Mouse (Mus musculus): ENCODE measurements around the gene Ofd1. TPM values are rescaled to one million over a fixed set of nuclear protein-coding genes. Genes with fewer than 3 reads are reported as not detected.

The Ofd1 gene
- polyA plus RNA-seq, 1 experiment from 2014 or later: 7.2 TPM

DNA sequence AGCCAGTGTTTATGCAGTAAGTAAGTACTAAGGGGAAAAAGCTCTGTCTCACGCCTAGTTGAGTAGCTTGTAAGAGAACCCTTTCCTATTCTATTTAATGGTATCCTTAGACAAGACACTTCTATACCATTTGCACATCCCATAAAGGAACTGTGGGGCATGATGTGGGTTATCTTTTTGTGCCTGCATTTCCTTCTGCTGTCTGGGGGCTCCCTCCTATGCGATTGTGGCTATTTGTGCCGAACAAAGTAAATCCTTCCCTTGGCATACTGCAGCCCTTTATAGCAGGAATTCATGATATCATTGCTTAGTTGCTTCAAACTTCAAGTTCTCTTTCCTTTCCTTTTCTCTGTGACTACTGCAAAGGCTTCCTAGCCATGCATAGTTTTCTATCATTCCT lies 4.0 kb upstream of the Ofd1 start:
- 80% methylated on average over 3 of the region's 3 CpGs for WGBS
- H3K9me3 ChIP-seq (replicated peaks; ENCODE audit: control insufficient read depth, low read length): no peaks in the 10 kb centered on the region
- H3K36me3 ChIP-seq (ENCODE audit: control insufficient read depth, insufficient read depth, low read length): no peaks in the 10 kb centered on the region
- H3K4me2 ChIP-seq (ENCODE audit: low read length): no peak overlapping the region
- ATAC-seq: no peak
- no peak overlapping the region for H3K27ac ChIP-seq (ENCODE audit: low read depth, low read length)
- no peaks in the 10 kb centered on the region for H3K27me3 ChIP-seq (replicated peaks; ENCODE audit: control insufficient read depth, insufficient read depth, low read length)
- H3K9ac ChIP-seq (ENCODE audit: low read length): no peak overlapping the region
- DNase-seq (ENCODE audit: low spot score): no peak
- no peak overlapping the region for H3K4me3 ChIP-seq (ENCODE audit: low read depth, low read length)
- no peaks in the 10 kb centered on the region for H3K4me1 ChIP-seq (ENCODE audit: control insufficient read depth, insufficient read depth, low read length)

DNA sequence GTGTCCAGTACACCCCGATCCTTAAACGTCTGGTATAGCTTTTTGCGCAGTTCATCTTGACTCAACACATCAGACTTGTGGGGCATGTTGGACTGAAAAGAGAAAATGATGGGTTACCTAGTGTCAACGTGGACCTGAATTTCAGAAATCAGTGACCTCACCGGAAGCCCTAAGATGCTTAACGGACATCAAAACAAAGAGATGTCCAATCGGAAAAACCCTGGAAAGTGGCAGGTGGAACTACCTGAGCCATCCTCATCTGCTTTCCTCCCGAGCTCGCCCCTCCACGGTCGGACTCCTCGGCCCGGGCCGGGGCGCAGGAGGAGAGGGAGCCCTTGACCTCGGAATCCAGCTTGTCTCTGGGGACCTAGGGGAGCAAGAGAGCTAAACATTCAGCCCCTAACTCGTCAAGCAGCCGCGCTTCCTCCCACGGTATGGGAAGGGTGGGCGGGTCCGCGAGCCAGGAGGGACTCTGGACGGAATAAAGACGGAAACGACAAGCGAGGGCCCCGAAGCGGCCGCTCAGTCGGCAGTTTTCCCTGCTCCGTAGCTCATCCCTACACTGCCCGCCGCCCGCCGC lies 378 bp downstream of the Ofd1 start, which contains the start of gene Trappc2:
Trappc2 (plus strand) TSS at position 539 of the 580 bp plus-strand sequence.
- Histone ChIP-seq H3K4me3 (ENCODE audit: low read depth, low read length) (peak within 1 kb of the TSS; percentile 52), H3K27ac (ENCODE audit: low read depth, low read length) (peak within 1 kb of the TSS; percentile 63), H3K4me2 (ENCODE audit: low read length) (peak within 1 kb of the TSS; percentile 60), H3K36me3 (ENCODE audit: control insufficient read depth, insufficient read depth, low read length) (no peaks in the 10 kb centered on the region), H3K9ac (ENCODE audit: low read length) (peak within 1 kb of the TSS; percentile 77), H3K9me3 (replicated peaks; ENCODE audit: control insufficient read depth, low read length) (no peaks in the 10 kb centered on the region), H3K27me3 (replicated peaks; ENCODE audit: control insufficient read depth, insufficient read depth, low read length) (no peaks in the 10 kb centered on the region), H3K4me1 (ENCODE audit: control insufficient read depth, insufficient read depth, low read length) (no peaks in the 10 kb centered on the region)
- ATAC-seq: peak; percentile 85
- peak; percentile 1 for DNase-seq (ENCODE audit: low spot score)
- WGBS: 33% methylated on average over 36 of the region's 36 CpGs

DNA sequence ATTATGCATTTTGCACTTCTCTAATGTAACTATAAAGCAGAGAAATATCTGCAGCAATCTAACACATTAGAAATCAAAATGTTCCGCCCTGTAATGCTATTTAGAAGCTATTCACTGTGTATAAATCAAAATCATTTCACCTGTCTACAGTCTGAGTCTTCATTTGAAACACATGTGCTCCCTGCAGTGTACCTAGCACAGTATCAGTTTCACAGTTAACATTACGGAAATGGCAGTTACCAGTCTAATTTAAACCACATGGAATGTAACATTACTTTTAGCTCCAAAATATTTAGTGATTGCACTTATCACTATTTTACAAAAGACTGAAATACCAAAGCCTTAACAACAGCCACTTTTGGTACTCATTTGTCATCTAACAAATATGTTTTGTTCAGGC lies 5.7 kb downstream of the Ofd1 start:
- Histone ChIP-seq H3K9ac (ENCODE audit: low read length) (no peak overlapping the region), H3K4me3 (ENCODE audit: low read depth, low read length) (no peak overlapping the region), H3K9me3 (replicated peaks; ENCODE audit: control insufficient read depth, low read length) (no peaks in the 10 kb centered on the region), H3K4me1 (ENCODE audit: control insufficient read depth, insufficient read depth, low read length) (no peaks in the 10 kb centered on the region), H3K36me3 (ENCODE audit: control insufficient read depth, insufficient read depth, low read length) (no peaks in the 10 kb centered on the region), H3K27ac (ENCODE audit: low read depth, low read length) (no peak overlapping the region), H3K27me3 (replicated peaks; ENCODE audit: control insufficient read depth, insufficient read depth, low read length) (no peaks in the 10 kb centered on the region), H3K4me2 (ENCODE audit: low read length) (no peak overlapping the region)
- 82% methylated on average over 2 of the region's 2 CpGs for WGBS
- no peak for ATAC-seq
- DNase-seq (ENCODE audit: low spot score): no peak

DNA sequence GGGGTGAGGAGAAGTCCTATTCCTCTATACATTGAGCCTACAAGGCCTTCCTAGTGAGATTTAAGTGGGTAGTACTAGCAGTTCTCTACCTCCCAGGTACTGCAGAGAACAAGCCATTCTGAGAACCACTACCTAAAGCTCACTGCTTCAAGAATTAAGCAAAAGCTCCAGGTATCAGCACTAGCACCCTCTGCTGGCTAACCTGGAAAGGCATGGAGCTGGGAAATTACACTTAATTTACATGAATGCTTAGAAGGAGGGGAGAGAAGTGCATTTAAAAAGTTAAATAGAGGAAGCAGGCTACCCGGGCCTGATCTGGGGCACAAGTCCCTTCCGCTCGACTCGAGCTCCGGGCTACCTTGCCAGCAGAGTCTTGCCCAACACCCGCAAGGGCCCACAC lies 24.3 kb downstream of the Ofd1 start:
- Histone ChIP-seq H3K9me3 (replicated peaks; ENCODE audit: control insufficient read depth, low read length) (no peaks in the 10 kb centered on the region), H3K4me3 (ENCODE audit: low read depth, low read length) (no peak overlapping the region), H3K27ac (ENCODE audit: low read depth, low read length) (no peak overlapping the region), H3K4me2 (ENCODE audit: low read length) (no peak overlapping the region), H3K4me1 (ENCODE audit: control insufficient read depth, insufficient read depth, low read length) (no peaks in the 10 kb centered on the region), H3K27me3 (replicated peaks; ENCODE audit: control insufficient read depth, insufficient read depth, low read length) (no peaks in the 10 kb centered on the region), H3K9ac (ENCODE audit: low read length) (no peak overlapping the region), H3K36me3 (ENCODE audit: control insufficient read depth, insufficient read depth, low read length) (no peaks in the 10 kb centered on the region)
- DNase-seq (ENCODE audit: low spot score) (peak; percentile 59), ATAC-seq (no peak)
- WGBS: 75% methylated on average over 5 of the region's 6 CpGs

DNA sequence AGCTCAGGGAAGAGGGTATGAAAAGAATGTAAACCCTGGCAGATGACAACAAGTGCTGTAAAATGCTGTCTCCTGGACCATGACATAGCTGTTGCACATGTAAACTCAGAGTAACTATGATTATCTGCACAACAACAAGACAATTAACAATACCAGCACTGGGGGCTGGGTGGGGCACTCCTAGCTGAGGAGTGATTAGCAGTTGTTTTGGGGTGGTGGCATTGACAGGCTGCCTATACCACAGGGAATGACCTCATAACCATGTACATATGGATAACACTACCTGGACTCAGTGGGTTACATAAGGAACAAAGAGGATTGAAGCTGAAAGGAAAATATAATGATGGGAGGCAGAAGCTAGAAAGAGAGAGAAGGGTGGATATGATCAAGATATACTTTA lies 32.6 kb downstream of the Ofd1 start:
- Histone ChIP-seq H3K4me1 (ENCODE audit: control insufficient read depth, insufficient read depth, low read length) (no peaks in the 10 kb centered on the region), H3K9me3 (replicated peaks; ENCODE audit: control insufficient read depth, low read length) (no peaks in the 10 kb centered on the region), H3K27ac (ENCODE audit: low read depth, low read length) (no peak overlapping the region), H3K27me3 (replicated peaks; ENCODE audit: control insufficient read depth, insufficient read depth, low read length) (no peaks in the 10 kb centered on the region), H3K4me2 (ENCODE audit: low read length) (no peak overlapping the region), H3K36me3 (ENCODE audit: control insufficient read depth, insufficient read depth, low read length) (peaks cover 15% of the 10 kb centered on the region; the same call in 1 of the 2 replicates), H3K9ac (ENCODE audit: low read length) (no peak overlapping the region), H3K4me3 (ENCODE audit: low read depth, low read length) (no peak overlapping the region)
- no peak for DNase-seq (ENCODE audit: low spot score)
- no peak for ATAC-seq

DNA sequence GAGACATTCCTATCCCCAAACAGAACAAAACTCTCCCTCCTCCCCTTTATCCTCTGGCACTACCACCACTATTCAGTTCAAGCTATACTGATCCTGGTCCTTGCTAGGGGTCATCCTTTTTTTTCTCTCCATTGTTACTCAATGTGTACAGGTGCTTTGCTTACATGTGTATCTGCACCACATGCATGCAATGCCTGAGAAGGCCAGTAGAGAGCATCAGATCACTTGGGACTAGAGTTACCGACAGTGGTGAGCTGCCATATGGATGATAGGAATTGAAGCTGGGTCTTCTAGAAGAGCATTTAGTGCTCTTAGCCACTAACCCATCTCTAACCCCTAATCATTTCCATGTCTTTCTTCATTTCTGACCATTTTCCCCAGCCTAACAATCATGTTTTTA lies 46.8 kb downstream of the Ofd1 start:
- ATAC-seq: no peak
- Histone ChIP-seq H3K4me2 (ENCODE audit: low read length) (no peak overlapping the region), H3K36me3 (ENCODE audit: control insufficient read depth, insufficient read depth, low read length) (0 out of 2 replicates have a peak, but pooled peaks cover 4% of the 10 kb centered on the region), H3K9ac (ENCODE audit: low read length) (no peak overlapping the region), H3K27me3 (replicated peaks; ENCODE audit: control insufficient read depth, insufficient read depth, low read length) (no peaks in the 10 kb centered on the region), H3K4me1 (ENCODE audit: control insufficient read depth, insufficient read depth, low read length) (no peaks in the 10 kb centered on the region), H3K9me3 (replicated peaks; ENCODE audit: control insufficient read depth, low read length) (no peaks in the 10 kb centered on the region), H3K4me3 (ENCODE audit: low read depth, low read length) (no peak overlapping the region), H3K27ac (ENCODE audit: low read depth, low read length) (no peak overlapping the region)
- no peak for DNase-seq (ENCODE audit: low spot score)
- WGBS: 92% methylated on average over 1 of the region's 1 CpGs

DNA sequence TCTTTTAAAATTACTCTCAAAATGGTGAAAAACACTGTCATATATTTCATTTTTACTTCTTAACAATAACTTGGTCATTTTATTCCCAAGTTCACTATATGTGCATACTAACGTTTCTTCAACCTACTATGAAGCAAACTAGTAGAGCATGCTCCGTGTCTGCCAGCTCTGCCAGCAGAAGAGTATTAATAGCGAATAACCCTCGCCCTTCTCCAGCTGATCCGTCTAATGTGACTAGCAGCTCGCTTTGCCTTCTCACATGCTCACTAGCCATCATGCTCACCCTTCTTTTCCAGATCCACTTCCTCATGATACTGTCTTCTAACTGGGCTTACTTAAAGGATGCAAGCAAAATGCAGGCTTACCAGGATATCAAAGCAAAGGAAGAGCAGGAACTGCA lies 53.8 kb downstream of the Ofd1 start:
- H3K4me1 ChIP-seq (ENCODE audit: control insufficient read depth, insufficient read depth, low read length): no peaks in the 10 kb centered on the region
- no peak overlapping the region for H3K4me3 ChIP-seq (ENCODE audit: low read depth, low read length)
- H3K9ac ChIP-seq (ENCODE audit: low read length): no peak overlapping the region
- H3K9me3 ChIP-seq (replicated peaks; ENCODE audit: control insufficient read depth, low read length): no peaks in the 10 kb centered on the region
- peaks cover 51% of the 10 kb centered on the region for H3K36me3 ChIP-seq (ENCODE audit: control insufficient read depth, insufficient read depth, low read length)
- ATAC-seq: no peak
- no peak for DNase-seq (ENCODE audit: low spot score)
- H3K27me3 ChIP-seq (replicated peaks; ENCODE audit: control insufficient read depth, insufficient read depth, low read length): no peaks in the 10 kb centered on the region
- no peak overlapping the region for H3K27ac ChIP-seq (ENCODE audit: low read depth, low read length)
- WGBS: 89% methylated on average over 6 of the region's 6 CpGs
- no peak overlapping the region for H3K4me2 ChIP-seq (ENCODE audit: low read length)

DNA sequence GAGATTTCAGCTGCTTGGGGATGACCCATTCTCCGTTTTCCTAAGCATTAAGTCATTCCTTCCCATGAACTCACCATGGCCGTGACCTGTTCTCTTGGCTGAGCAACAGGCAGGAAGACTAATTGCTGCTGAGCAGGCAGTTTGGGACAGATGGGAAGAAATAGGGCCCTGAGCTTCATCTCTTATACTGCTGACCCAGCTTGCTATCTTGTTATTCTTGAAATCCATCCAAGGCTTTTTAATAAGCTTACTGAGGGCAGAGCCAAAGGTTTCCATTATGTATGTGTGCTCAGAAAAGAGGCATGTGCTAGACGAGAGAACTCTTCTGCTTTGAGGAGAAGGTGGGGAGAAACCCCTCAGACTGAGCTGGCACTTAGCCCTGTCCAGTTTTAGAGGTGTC lies 55.6 kb downstream of the Ofd1 start:
- H3K4me3 ChIP-seq (ENCODE audit: low read depth, low read length): no peak overlapping the region
- H3K27ac ChIP-seq (ENCODE audit: low read depth, low read length): no peak overlapping the region
- peaks cover 64% of the 10 kb centered on the region for H3K36me3 ChIP-seq (ENCODE audit: control insufficient read depth, insufficient read depth, low read length)
- 60% methylated on average over 3 of the region's 3 CpGs for WGBS
- no peaks in the 10 kb centered on the region for H3K9me3 ChIP-seq (replicated peaks; ENCODE audit: control insufficient read depth, low read length)
- H3K4me1 ChIP-seq (ENCODE audit: control insufficient read depth, insufficient read depth, low read length): no peaks in the 10 kb centered on the region
- H3K9ac ChIP-seq (ENCODE audit: low read length): no peak overlapping the region
- no peaks in the 10 kb centered on the region for H3K27me3 ChIP-seq (replicated peaks; ENCODE audit: control insufficient read depth, insufficient read depth, low read length)
- no peak overlapping the region for H3K4me2 ChIP-seq (ENCODE audit: low read length)
- peak; percentile 10 for DNase-seq (ENCODE audit: low spot score)
- ATAC-seq: 0 out of 2 replicates have a peak, but pooled peaks have one; percentile 37

DNA sequence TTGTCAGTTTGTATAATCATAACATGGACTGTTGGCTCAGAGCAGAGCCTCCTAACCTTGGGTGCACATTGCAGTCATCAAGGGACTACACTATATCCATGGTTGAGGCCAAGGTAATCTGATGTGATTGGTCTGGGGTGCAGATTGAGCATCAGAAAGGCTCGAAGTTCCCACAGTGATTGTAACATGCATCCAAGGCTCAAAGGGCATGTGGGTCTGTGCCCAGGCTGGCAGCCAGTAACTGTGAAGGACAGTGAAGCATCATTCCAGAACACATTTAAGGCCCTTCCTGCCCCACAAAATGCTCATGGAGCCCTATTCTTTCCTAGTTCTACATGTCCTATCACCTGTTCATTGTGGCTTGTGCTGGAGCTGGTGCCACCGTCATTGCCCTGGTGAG lies 56.9 kb downstream of the Ofd1 start:
- H3K9ac ChIP-seq (ENCODE audit: low read length): no peak overlapping the region
- DNase-seq (ENCODE audit: low spot score) (no peak), ATAC-seq (no peak)
- no peaks in the 10 kb centered on the region for H3K4me1 ChIP-seq (ENCODE audit: control insufficient read depth, insufficient read depth, low read length)
- no peaks in the 10 kb centered on the region for H3K27me3 ChIP-seq (replicated peaks; ENCODE audit: control insufficient read depth, insufficient read depth, low read length)
- no peak overlapping the region for H3K27ac ChIP-seq (ENCODE audit: low read depth, low read length)
- H3K4me3 ChIP-seq (ENCODE audit: low read depth, low read length): no peak overlapping the region
- peaks cover 71% of the 10 kb centered on the region for H3K36me3 ChIP-seq (ENCODE audit: control insufficient read depth, insufficient read depth, low read length)
- no peaks in the 10 kb centered on the region for H3K9me3 ChIP-seq (replicated peaks; ENCODE audit: control insufficient read depth, low read length)
- WGBS: 84% methylated on average over 2 of the region's 2 CpGs
- H3K4me2 ChIP-seq (ENCODE audit: low read length): no peak overlapping the region

Data from forebrain, embryonic 14.5 days (tissue).